Mouse (Mus musculus) B cell, adult 67 days (primary cell): ENCODE measurements around the gene Iqce. TPM values are rescaled to one million over a fixed set of nuclear protein-coding genes. Genes with fewer than 3 reads are reported as not detected.

Experiments used
- total RNA-seq, 2 experiments: library from RNA; stranded (reverse); gene quantifications; 4 replicates each; pipeline ENCODE4 v1.2.4; 2023

Iqce gene
- 10 to 100 TPM; 34.1 to 34.6 TPM for total RNA-seq

GRCm38 (mm10) chr5:140702103-140702513 lies at the start of gene Iqce:
Gene Iqce (minus strand): TSS chr5:140702378.

GRCm38 (mm10) chr5:140723822-140724221 lies 21.6 kb upstream of the Iqce start, which contains the start of gene Amz1:
Gene Amz1 (plus strand): TSS chr5:140724127.

GRCm38 (mm10) chr5:140704378-140705251 lies 2.4 kb upstream of the Iqce start, which contains the start of gene Brat1:
Gene Brat1 (plus strand): TSS chr5:140705011.

GRCm38 (mm10) chr5:140648519-140649100 lies 53.6 kb downstream of the Iqce start, which contains the start of gene Ttyh3:
Gene Ttyh3 (minus strand): TSS chr5:140649031.

Other genes with a start within 250 kb of the Iqce start
- gene Chst12, start 196.8 kb downstream of the Iqce start, total RNA-seq: 10 to 100 TPM; 21.5 to 23.4 TPM
- gene Grifin, start 137.3 kb downstream of the Iqce start, total RNA-seq: not detected
- 10 to 100 TPM; 38.0 to 46.6 TPM for gene Lfng, start 95.1 kb downstream of the Iqce start, total RNA-seq
- 100 to 1,000 TPM; 125 to 128 TPM for gene Ttyh3, start 53.3 kb downstream of the Iqce start, total RNA-seq
- 10 to 100 TPM; 25.8 to 33.4 TPM for gene Brat1, start 2.6 kb upstream of the Iqce start, total RNA-seq
- gene Amz1, start 21.7 kb upstream of the Iqce start, total RNA-seq: 10 to 100 TPM in 1 of 2 experiments, 1 to 10 TPM in 1; 7.0 to 10.7 TPM
- gene Gna12, start 128.1 kb upstream of the Iqce start, total RNA-seq: 10 to 100 TPM; 22.3 to 25.4 TPM